Mouse (Mus musculus): ENCODE data around the gene 2610002M06Rik.

- no peak for TF ChIP-seq CTCF (IDR thresholded peaks at IDR 0.05; ENCODE audit: low read depth)
- TF ChIP-seq EP300 (optimal IDR thresholded peaks at IDR 0.05) = no peak
Observed at GRCm38 (mm10) chrX:107792290-107792689, 23.8 kb downstream of the 2610002M06Rik start, which contains the start of gene Tent5d.
